Mouse (Mus musculus): ENCODE measurements at regions not wholly inside any gene's neighbourhood (a gene's known extent, or its start where the extent isn't known, plus 50 kb on each side); places are given as distances from the start of the nearest gene placed in this dataset.

DNA sequence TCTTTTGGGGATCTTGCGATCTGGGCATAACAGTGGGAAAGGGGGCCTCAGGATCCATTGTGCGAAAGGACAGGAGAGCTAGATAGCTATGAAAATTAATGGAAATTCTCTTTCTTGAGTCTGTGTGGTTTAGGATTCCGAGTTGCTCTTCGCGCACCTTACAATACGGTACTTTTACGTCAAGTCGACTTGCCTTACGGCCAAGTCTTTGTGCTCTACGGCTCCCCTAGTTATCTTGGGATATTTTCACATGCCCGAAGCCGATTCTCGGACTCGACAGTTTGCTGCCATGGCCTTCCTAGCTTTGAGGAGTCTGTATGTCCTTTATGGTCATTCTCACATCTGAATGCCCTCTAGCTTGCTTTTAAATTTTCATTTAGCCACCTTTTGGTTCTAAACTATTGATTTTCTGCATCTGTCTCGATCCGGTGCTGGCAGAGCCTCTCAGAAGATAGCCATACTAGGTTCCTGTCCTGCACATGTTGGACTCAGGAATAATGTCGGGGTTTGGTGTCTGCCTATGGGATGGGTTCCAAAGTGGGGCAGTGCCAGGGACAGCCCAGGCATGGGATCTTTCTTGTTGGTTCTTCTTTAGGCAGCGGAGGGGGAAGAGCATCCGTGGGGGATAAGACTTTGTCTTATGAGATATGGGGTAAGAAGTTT lies 109.0 kb upstream of the Olfr1324 start:
- TF ChIP-seq CTCF (IDR thresholded peaks at IDR 0.05): no peak
- no peak for TF ChIP-seq EP300 (IDR thresholded peaks at IDR 0.05)
